Mouse (Mus musculus): Measurements from ENCODE around the gene Gpr146.
"Not testable (repeated sequence)": the region's sequence is repeated elsewhere in the genome, so short reads cannot be mapped to it uniquely, and the experiment has no call there.

The Gpr146 gene

DNA sequence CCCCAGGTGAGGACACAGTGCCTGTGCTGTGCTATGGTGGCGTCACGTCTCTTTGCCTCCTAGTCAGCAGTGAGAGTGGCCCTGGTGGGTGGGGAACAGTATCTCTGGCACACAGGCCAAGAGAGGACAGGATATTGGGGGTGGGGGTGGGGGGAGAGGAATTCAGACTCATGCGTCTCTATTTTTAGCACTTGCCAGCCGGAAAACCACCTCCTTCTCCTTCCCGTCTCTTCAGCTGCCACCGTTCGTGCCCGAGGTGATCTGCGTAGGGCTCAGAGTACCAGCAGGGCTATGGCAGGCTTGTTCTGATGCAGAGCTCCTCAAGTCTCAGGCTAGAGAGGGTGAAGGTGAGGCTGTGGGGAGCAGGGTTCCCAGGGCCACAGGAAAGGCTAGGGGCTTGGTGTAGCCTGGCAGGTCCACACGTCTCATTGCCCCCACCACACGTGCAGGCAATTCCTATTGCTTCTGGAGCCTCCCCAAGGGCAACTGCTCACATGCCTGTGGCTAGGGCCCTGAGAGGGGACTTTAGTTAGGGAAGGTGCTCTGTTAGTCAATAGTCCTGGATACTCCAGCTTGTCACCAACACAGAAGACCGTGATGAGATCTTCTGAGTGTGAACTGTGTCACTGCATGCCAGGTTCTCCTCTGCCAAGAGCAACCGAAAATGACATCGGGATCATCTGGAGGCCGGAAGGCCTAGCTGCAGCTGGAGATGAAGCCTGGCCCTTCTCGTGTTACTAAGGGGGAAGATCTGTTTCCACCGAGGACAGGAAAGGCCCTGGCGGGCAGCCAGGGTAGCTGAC is at the start of gene Gpr146:
TSS of gene Gpr146 (plus strand) at position 230 of the 803 bp plus-strand sequence.
- no peak for DNase-seq (ENCODE audit: low spot score in 2 of 2)

DNA sequence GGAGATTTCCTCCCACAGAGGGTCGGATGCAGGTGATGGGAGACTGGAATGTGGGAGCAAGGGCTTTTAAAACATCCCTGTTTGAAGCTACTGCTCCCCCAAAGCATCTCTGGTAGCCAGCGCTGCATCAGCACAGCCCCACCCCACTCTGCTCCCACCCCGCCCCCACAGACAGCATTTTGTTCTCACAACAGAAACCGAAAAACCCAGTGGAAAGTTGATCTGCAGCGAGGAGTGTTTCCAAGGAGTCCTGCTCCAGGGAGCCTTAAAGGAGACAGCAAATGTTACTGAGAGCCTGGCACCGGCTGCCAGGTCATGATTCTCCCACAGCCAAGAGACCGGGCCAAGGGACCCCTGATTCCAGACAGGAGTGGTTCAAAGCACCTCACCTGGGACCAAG is 46.7 kb upstream of the Gpr146 start:
- no peak for DNase-seq (ENCODE audit: low spot score in 2 of 2)

DNA sequence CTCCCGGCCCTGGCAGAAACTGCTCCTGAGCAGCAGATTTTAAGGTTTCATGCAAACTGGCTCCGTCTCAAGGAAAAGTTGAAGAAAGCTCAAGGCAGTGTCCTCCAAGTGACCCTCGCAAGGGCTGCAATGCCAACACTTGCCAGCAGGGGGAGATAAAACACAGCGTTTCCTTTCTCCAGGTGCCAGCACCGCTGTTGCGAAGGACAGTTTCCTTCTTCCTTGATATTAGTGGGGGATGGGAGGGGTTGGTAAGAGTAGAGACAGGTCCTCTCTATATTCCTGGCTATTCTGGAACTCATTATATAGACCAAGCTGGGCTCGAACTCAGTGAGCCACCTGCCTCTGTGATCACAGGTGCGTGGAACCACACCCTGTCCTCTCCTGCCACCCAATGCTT is 45.8 kb upstream of the Gpr146 start:
- DNase-seq (ENCODE audit: low spot score in 2 of 2): peak; percentile 71 to 84

DNA sequence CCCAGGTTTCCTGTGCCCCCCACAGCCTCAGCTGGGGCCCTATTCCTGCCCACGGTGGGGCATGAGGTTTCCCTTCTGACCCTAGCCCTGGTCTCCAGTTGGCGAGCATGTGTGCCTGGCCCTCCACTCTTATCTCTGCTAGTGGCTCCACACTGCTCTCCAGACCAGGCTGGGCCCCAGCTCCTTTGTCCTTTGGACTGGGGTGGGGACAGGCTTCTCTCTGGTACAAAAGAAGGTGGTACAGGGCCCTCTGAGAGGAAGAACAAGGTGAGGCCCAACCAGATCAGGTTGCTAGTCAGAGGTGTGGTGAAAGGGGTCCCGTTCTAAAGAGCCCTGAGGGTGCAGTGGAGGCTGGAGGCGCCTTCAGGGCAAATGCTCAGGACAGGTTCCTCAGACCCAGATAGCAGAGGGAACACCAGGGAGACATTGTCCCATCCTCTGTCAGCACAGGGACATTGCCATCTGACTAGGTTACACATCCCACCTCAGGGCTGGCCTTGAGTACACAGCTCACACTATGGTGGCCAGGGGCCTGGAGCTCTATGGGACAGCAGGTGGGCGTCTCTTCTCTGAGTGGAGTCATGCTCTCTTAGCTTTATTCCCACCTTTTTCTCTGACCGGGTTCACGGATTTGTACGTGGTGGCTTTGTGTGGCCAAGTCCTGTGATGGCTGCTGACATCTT is 44.8 kb upstream of the Gpr146 start:
- DNase-seq (ENCODE audit: low spot score in 2 of 2): no peak

DNA sequence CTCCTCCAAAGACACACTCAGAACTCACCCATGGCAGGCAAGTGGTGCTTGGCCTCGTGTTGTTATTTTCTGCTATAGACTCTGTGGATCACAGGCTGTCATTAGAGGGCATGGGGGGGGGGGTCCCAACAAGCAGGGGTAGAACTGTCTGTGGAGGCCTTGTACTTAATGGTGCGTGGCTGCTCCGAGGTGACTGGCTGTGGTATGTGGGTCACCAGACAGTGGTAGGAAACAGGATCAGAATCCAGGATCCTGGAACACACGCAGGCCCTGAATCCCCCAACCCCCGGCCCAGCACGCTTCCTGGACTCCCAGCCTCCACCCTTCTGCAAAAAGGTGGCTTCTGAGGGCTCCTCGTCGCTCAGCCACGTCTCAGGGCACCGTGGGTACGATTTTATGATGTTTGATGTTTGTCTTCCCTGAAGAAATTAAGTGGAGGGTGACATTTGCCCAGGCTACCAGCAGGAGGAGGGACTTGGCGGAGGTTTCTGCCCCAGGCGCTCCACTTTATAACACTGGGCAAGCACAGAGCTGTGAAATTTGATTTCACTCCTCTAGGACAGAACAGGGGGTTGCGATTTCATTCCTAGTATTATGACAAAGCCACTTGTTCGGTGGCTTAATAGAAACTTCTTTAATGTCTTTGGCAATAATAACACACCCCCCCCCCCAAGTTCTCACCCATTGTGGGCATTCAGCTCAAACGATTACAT is 44.0 kb upstream of the Gpr146 start:
- no peak for DNase-seq (ENCODE audit: low spot score in 2 of 2)

DNA sequence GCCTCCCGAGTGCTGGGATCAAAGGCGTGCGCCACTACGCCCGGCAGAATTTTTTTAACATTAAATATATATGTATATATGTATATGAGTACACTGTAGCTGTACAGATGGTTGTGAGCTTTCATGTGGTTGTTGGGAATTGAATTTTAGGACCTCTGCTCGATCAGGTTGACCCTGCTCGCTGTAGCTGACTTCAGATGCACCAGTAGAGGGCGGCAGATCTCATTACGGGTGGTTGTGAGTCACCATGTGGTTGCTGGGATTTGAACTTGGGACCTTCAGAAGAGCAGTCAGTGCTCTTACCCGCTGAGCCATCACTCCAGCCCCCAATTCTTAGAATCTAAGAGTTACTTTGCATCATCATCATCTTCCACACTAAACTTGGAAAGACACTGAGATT is 43.1 kb upstream of the Gpr146 start:
- not testable (repeated sequence) for DNase-seq (ENCODE audit: low spot score in 2 of 2)

DNA sequence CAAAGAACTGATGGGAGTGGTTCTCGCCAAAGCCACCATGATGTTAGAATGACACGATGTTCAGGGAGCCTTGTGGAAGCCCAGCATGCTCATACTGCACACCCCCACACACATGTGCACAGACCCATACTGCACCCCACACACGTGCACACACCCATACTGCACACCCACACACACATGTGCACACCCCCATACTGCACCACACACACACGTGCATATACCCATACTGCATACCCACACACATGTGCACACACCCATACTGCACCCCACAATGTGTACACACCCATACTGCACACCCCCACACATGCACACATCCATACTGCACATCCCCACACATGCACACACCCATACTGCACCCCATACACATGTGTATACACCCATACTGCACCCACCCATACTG is 41.9 kb upstream of the Gpr146 start:
- DNase-seq (ENCODE audit: low spot score in 2 of 2): no peak

DNA sequence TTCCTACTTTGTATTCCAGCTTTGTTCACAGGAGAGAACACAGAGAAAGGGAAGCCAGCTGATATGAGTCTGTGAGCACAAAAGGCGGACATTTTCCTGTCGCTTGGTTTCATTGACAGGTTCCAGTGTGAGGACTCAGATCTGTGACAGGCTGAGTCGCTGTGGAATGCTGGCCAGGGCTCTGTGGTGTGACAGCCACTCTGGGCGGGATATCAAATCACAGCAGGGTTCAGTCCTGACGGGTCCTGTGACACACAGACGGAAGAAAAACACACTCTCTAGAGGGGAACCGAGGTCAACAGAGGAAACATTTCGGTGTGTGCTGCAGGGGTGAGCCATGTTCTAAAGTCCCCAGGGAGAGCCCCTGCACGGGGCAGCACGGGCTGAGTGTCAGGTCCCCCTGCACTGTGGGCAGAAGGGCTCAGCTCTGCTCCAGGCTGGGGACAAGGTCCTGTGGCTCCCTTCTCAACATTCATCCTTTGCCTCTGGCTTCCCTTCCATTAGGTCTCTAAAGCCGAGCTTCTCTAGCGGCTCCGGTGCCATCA is 39.6 kb upstream of the Gpr146 start:
- DNase-seq (ENCODE audit: low spot score in 2 of 2): no peak

DNA sequence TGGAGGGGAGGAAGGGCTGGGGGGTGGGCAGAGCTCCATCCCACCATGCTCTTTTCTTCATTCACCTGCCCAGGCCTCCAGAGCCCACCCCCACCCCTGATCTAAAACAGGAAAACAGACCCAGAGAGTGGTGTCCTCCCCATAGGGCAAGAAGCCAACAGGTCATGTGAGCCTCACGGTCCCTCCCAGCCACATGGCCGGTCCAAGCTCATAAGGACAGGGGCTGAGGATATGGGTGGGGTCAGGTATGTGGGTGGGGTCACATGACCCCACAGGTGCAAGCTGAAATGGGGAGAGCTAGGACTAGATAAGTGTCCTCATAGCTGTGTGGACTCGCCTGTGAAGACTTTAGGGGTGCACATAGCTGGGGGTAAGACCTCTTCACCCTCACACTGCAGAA is 39.1 kb upstream of the Gpr146 start:
- no peak for DNase-seq (ENCODE audit: low spot score in 2 of 2)

DNA sequence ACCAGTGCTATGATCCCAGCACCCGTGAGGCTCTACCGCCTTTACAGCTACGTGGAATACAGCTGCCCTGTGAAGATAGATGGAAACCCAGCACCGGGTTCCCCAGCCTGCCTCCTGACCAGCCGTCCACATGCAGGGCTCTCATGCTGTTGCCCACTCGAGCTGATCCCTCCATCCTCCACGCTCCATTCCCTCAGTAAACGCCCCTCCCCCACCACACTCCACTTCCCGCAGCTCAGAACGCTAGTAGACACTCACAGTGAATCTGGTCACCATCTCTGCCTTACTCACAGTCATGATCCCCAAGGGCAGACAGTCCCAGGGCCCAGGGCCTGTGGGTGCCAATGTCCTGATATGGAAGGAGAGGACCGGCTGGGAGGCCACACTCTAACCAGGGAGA is 38.6 kb upstream of the Gpr146 start:
- DNase-seq (ENCODE audit: low spot score in 2 of 2): no peak

DNA sequence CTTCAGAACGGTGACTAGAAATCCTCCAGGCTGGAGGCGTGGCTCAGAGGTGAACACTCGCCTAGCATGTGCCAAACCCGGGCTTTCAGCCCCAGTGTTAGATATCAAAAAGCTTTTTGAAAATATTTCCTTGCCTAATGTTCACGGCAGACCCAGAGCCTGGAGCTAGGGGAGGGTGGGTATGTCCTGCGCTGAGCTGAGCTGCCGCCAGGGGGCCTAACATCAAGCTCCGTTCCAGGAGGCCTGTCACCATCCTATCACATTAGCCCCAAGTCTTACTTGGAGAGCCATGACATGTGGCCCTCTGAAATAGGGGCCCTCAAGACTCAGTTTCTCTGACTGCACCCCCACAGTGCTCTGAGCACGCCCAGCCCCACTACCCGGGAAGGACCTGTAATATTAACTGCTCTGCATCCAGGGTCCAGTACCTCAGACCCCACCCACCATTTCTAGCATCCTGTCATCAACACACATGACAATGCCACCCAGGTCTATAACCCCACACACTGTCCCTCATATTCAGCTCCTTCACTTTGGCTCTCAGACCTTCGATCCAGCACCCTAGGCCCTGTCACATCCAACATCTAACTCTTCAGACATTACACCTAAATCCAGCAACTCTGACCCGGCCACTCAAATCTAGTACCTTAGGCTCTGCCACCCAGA is 33.3 kb upstream of the Gpr146 start:
- DNase-seq (ENCODE audit: low spot score in 2 of 2): peak; percentile 59 to 74

DNA sequence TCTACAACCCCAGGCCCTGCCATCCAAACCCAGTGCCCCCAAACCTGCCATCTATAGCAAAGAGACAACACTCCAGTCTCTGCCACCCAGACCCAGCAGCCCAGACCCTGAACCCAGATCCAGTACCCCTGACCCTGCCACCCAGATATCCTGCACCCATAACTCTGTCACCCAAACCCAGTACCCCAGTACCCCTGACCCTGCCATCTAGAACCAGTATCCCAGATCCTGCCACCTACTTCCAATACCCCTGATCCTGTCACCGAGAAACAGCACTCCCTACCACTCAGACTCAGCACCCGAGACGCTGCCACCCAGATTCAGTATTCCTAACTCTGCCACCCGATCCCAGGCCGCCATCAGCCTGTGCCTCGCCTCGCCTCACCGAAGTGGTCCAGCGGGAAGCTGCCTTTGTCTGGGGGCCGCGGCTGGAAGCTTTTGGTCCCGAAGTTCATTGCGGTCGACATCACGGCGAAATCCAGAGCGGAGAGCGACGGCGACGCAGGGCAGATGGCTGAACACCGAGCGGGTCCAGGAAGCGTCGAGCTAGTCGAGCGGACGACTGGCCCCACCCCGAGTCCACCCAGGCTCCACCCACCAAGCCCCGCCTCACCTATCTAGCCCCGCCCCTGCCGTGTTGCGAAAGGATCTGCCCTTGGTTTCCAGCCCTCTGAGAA is 32.7 kb upstream of the Gpr146 start:
- peak; percentile 97 to 98 for DNase-seq (ENCODE audit: low spot score in 2 of 2)

DNA sequence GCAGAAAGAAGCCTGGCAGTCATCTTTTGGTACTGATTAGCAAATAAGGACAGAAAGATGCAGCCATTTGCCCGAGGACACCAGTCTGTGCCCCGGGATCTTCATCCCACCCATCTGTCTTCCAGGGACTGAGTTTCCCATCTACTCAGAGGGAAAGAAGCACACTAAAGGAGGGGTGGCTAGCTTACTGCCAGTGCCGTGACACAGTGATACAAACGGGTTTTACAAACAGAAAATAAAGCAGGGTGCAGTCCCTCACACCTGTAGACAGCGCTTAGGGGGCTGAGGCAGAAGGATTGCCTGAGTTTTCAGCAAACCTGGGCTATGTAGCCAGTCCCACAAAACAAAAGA is 32.2 kb upstream of the Gpr146 start:
- DNase-seq (ENCODE audit: low spot score in 2 of 2): no peak

DNA sequence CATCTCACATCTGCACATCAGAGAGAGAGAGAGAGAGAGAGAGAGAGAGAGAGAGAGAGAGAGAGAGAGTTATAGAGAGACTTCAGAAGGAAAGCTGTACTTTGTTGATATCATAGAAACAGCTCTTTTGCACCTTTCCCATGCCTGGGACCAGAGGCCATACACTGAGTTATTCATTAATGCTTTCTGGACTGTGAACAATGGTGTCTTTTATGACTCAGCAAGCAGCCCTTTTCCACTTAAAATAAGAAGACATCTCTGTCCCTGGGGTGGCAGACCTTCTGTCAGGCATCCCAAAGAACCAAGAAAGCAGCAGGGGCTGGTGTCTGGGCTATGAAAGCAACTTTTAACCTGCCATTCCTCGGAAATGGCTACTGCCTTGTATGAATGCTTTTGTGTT is 30.3 kb upstream of the Gpr146 start:
- DNase-seq (ENCODE audit: low spot score in 2 of 2): no peak

DNA sequence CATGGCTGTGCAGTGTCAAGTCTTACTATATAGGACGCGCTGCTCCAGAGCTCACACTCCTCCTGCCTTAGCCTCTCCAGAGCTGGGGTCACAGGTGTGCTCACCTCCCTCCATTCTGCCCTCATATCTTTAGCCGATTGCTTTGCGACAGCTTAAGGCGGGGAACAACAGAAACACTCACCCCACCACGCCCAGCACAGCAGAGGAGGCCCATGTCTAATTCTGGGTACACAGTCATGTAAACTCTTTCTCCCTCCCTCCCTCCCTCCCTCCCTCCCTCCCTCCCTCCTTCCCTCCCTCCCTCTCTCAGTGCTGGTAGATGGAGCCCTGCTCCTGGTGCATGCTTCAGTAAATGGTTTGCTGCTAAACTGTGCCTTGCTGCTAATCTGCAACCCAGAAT is 27.8 kb upstream of the Gpr146 start:
- DNase-seq (ENCODE audit: low spot score in 2 of 2): no peak

DNA sequence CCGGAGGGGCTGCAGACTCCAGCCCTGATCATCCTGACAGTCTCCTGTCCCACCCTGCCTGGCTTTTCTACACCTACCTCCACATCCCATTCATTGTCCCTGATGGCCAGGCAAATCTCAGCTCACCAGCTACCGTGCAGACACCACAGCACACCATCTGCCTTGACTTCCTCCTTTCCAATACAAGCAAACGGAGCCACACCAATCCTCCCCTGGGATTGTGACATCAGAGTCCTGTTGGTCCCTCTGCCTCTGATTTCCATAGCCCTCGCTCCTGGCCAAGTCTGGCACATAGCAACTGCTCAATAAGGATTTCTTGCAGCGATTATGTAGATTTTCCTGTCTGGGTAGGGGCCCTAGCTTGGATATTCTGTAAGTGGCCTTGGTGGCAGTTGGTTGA is 26.4 kb upstream of the Gpr146 start, which contains the start of gene Cox19:
TSS of gene Cox19 (minus strand) at position 285 of the 400 bp plus-strand sequence.
- DNase-seq (ENCODE audit: low spot score in 2 of 2): no peak

DNA sequence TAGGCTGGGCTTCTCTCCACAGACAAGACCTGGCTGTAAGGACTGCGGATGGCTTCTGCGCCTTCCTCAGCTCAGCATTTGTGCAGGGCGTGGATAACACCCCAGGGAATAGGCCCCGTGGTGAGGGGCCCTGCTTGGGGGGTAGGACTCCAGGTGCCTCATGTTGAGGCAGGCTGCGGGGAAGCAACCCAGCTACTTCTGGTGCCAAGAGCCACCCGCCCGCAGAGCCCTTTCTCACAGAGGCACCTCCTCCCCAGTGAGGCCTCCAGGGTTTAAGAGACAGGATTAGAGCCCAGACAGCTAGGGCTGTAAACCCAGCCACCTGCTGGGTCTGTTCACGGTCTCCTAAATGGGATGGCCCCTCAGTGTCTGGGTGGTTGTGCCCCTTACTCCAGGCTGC is 25.9 kb upstream of the Gpr146 start:
- no peak for DNase-seq (ENCODE audit: low spot score in 2 of 2)

DNA sequence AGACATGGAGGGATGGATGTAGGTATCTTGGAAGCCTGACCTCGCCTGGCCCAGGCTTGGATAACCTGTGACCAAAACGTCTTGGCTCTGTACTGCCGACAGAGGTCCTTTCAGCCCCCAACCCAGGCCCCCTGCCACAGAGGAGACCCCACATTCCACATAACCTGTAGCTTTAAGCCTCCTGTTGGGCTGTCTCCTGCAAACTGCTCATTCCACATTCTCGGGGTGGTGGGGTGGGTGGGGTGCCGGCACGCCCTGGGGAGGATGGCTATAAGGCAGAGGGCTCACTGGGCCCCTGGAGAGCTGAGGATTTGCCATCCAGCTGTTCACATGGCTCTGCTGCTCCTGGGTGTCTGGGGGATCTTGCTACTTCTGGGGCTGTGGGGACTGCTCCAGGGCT is 25.2 kb upstream of the Gpr146 start, which contains the start of gene Cyp2w1:
TSS of gene Cyp2w1 (plus strand) at position 301 of the 400 bp plus-strand sequence.
- DNase-seq (ENCODE audit: low spot score in 2 of 2): no peak

DNA sequence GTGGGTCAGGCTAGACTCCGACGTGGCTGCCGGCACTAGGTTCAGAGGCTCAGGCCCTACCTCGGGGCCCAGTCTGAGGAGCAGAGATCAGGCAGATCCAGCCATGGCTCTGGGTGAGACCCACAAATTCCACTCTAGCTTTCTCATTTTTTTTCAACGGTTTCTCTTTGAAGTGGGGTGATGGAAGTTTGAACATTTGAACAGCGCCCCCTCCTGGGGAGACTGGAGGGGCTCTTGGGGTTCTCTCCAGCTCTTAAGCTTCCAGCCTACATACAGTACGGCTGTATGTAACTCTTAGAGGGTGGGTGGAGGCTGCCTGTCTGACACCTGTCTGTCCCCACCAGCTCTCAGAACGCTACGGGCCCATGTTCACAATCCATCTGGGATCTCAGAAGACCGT is 24.0 kb upstream of the Gpr146 start:
- no peak for DNase-seq (ENCODE audit: low spot score in 2 of 2)

DNA sequence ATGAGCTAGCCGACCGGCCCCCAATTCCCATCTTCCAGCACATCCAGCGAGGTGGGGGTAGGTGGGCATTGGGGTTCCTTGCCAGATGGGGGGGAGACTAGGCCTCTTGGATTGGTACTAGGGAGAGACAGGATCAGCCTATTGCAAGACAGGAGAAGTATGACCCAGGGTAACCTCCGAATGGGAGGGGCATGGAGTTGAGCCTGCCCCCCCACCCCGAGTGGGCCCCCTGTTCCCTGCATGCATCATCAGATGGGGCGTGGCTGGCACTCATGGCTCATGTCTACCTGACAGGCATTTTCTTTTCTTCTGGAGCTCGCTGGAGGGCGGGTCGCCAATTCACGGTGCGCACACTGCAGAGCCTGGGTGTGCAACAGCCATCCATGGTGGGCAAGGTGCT is 23.6 kb upstream of the Gpr146 start:
- no peak for DNase-seq (ENCODE audit: low spot score in 2 of 2)

DNA sequence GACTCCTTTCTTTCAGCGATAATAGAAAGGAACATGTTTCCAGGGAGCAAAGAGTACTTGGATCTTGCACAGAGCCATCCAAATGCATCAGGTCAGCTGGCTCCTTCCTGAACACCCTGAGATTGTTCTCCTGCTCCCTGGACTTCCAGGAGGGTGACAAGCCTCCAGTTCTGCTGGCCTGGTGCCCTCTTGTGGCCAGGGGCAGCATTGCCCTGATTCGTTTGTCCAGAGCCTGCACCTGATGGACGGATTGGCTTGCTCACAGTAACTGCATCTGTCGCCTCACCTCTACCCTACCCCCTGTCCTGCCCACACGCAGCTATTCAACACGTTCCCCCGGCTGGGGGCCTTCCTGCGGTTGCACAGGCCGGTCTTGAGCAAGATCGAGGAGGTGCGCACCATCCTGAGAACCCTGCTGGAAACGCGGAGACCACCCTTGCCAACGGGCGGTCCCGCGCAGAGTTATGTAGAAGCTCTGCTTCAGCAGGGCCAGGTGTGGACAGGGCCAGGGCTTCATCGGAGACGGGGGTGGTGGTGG is 22.2 kb upstream of the Gpr146 start:
- peak; percentile 79 to 83 for DNase-seq (ENCODE audit: low spot score in 2 of 2)
